Mouse (Mus musculus) CH12.LX (cell line): ENCODE results near the gene Tpsb2. TPM values are rescaled to one million over a fixed set of nuclear protein-coding genes. Genes with fewer than 3 reads are reported as not detected.

Source experiments
- DNase-seq: peaks from one replicate; pipeline ENCODE4 v3.0.0-alpha.2; 2013; ENCODE audit errors: extremely low read depth
- H3K27ac ChIP-seq: 2 replicates; pipeline ENCODE4 v1.5.1; 2012; ENCODE audit warnings: low read depth, mild to moderate bottlenecking, control low read depth, moderate library complexity; ENCODE audit not compliant: insufficient read depth
- H3K27me3 ChIP-seq: replicated peaks from 2 replicates; pipeline ENCODE3; 2012; ENCODE audit warnings: inconsistent platforms
- H3K36me3 ChIP-seq, 2 experiments: replicated peaks in 1 of 2; 2 replicates each; pipeline versions ENCODE3 to v1.6.1; 2012; ENCODE audit warnings: inconsistent platforms in 1 of 2, low read length in 1 of 2, mild to moderate bottlenecking in 1 of 2, mixed read lengths in 1 of 2, moderate library complexity in 1 of 2; ENCODE audit not compliant: control insufficient read depth in 1 of 2, insufficient read depth in 1 of 2
- H3K4me1 ChIP-seq, 2 experiments: 2 replicates each; pipeline ENCODE4 v1.6.1; 2012; ENCODE audit warnings: inconsistent platforms in 1 of 2, moderate library complexity in 1 of 2; ENCODE audit not compliant: insufficient read depth in 2 of 2, control insufficient read depth in 1 of 2
- H3K4me2 ChIP-seq: 2 replicates; pipeline ENCODE4 v1.6.1; 2012; ENCODE audit warnings: low read depth, mild to moderate bottlenecking, control low read depth; ENCODE audit not compliant: poor library complexity, insufficient read depth, severe bottlenecking
- H3K4me3 ChIP-seq, 3 experiments: fragments of 150-350 bp in 1 of 3; sonication (generic) in 1 of 3; replicated peaks in 1 of 3; 2 replicates each; pipeline versions ENCODE3 to v1.5.1; 2011 to 2012; ENCODE audit warnings: low read depth in 2 of 3, low read length in 2 of 3, mild to moderate bottlenecking in 2 of 3, moderate library complexity in 2 of 3, control low read depth in 1 of 3, improper control_type of control experiment in 1 of 3, inconsistent platforms in 1 of 3, mixed read lengths in 1 of 3; ENCODE audit not compliant: poor library complexity in 1 of 3
- H3K79me2 ChIP-seq: replicated peaks from 2 replicates; pipeline ENCODE4 v1.6.1; 2012; ENCODE audit warnings: mild to moderate bottlenecking, moderate library complexity; ENCODE audit not compliant: control insufficient read depth, poor library complexity, insufficient read depth, severe bottlenecking; ENCODE audit errors: extremely low read depth
- H3K9ac ChIP-seq: 2 replicates; pipeline ENCODE4 v1.6.1; 2012; ENCODE audit warnings: low read depth, mild to moderate bottlenecking, control low read depth, moderate library complexity; ENCODE audit not compliant: insufficient read depth
- H3K9me3 ChIP-seq: replicated peaks from 2 replicates; pipeline ENCODE3; 2012; ENCODE audit warnings: low read length, inconsistent platforms, mixed read lengths
- BHLHE40 ChIP-seq: IDR thresholded peaks from 2 replicates; pipeline ENCODE4 v1.6.1; 2011; ENCODE audit warnings: mild to moderate bottlenecking, low read depth, low read length, improper control_type of control experiment
- CHD1 ChIP-seq: IDR thresholded peaks from 2 replicates; pipeline ENCODE4 v1.6.1; 2012; ENCODE audit warnings: low read depth, low read length, improper control_type of control experiment, inconsistent platforms
- CTCF ChIP-seq, 2 experiments: IDR thresholded peaks in 1 of 2; conservative IDR thresholded peaks in 1 of 2; 2 replicates each; pipeline ENCODE4 v1.5.1; 2011 to 2012; ENCODE audit warnings: low read depth in 2 of 2, low read length in 2 of 2, improper control_type of control experiment in 1 of 2, inconsistent platforms in 1 of 2, mild to moderate bottlenecking in 1 of 2, moderate library complexity in 1 of 2
- E2F4 ChIP-seq: IDR thresholded peaks from 2 replicates; pipeline ENCODE4 v1.6.1; 2011; ENCODE audit warnings: low read depth, low read length, improper control_type of control experiment; ENCODE audit not compliant: insufficient replicate concordance
- EP300 ChIP-seq: IDR thresholded peaks from 2 replicates; pipeline ENCODE4 v1.6.1; 2011; ENCODE audit warnings: low read length, improper control_type of control experiment
- ETS1 ChIP-seq: conservative IDR thresholded peaks from 2 replicates; pipeline ENCODE4 v1.6.1; 2012; ENCODE audit warnings: low read depth, mild to moderate bottlenecking, inconsistent platforms, low read length, improper control_type of control experiment, moderate library complexity
- HCFC1 ChIP-seq: IDR thresholded peaks from 2 replicates; pipeline ENCODE4 v1.6.1; 2012; ENCODE audit warnings: low read depth, mild to moderate bottlenecking, inconsistent platforms, low read length, improper control_type of control experiment
- JUN ChIP-seq: IDR thresholded peaks from 2 replicates; pipeline ENCODE4 v1.6.1; 2011; ENCODE audit warnings: low read depth, mild to moderate bottlenecking, low read length, improper control_type of control experiment, moderate library complexity; ENCODE audit not compliant: insufficient read depth
- KAT2A ChIP-seq: IDR thresholded peaks from 2 replicates; pipeline ENCODE4 v1.6.1; 2012; ENCODE audit warnings: low read length, improper control_type of control experiment, inconsistent platforms; ENCODE audit not compliant: insufficient replicate concordance
- MAZ ChIP-seq: IDR thresholded peaks from 2 replicates; pipeline ENCODE4 v1.6.1; 2012; ENCODE audit warnings: low read depth, mild to moderate bottlenecking, inconsistent platforms, low read length, improper control_type of control experiment, moderate library complexity
- MYC ChIP-seq: IDR thresholded peaks from 2 replicates; pipeline ENCODE4 v1.6.1; 2011; ENCODE audit warnings: low read depth, mild to moderate bottlenecking, improper control_type of control experiment, low read length
- NELFE ChIP-seq: IDR thresholded peaks from 2 replicates; pipeline ENCODE4 v1.6.1; 2011; ENCODE audit warnings: low read depth, low read length, improper control_type of control experiment
- NRF1 ChIP-seq: IDR thresholded peaks from 2 replicates; pipeline ENCODE4 v1.6.1; 2014; ENCODE audit warnings: low read depth, mild to moderate bottlenecking, inconsistent platforms, low read length, improper control_type of control experiment, moderate library complexity
- POLR2A ChIP-seq: IDR thresholded peaks from 2 replicates; pipeline ENCODE4 v1.6.1; 2011; ENCODE audit warnings: low read depth, mild to moderate bottlenecking, improper control_type of control experiment, low read length
- POLR2AphosphoS2 ChIP-seq: IDR thresholded peaks from 2 replicates; pipeline ENCODE4 v1.6.1; 2011; ENCODE audit warnings: low read depth, low read length, improper control_type of control experiment
- RAD21 ChIP-seq: IDR thresholded peaks from 2 replicates; pipeline ENCODE4 v1.6.1; 2011; ENCODE audit warnings: low read depth, mild to moderate bottlenecking, low read length, improper control_type of control experiment, moderate library complexity
- RCOR1 ChIP-seq: conservative IDR thresholded peaks from 2 replicates; pipeline ENCODE4 v1.6.1; 2012; ENCODE audit warnings: low read depth, mild to moderate bottlenecking, inconsistent platforms, low read length, improper control_type of control experiment
- SIN3A ChIP-seq: IDR thresholded peaks from 2 replicates; pipeline ENCODE4 v1.6.1; 2012; ENCODE audit warnings: low read length, improper control_type of control experiment, inconsistent platforms
- SMC3 ChIP-seq: IDR thresholded peaks from 2 replicates; pipeline ENCODE4 v1.6.1; 2011; ENCODE audit warnings: low read depth, low read length, improper control_type of control experiment
- UBTF ChIP-seq: IDR thresholded peaks from 2 replicates; pipeline ENCODE4 v1.6.1; 2012; ENCODE audit warnings: low read depth, mild to moderate bottlenecking, inconsistent platforms, low read length, improper control_type of control experiment, moderate library complexity
- USF1 ChIP-seq: IDR thresholded peaks from 2 replicates; pipeline ENCODE4 v1.6.1; 2014; ENCODE audit warnings: low read depth, mild to moderate bottlenecking, inconsistent platforms, low read length, improper control_type of control experiment
- USF2 ChIP-seq: conservative IDR thresholded peaks from 2 replicates; pipeline ENCODE4 v1.6.1; 2011; ENCODE audit warnings: low read depth, low read length, improper control_type of control experiment
- ZKSCAN1 ChIP-seq: IDR thresholded peaks from 2 replicates; pipeline ENCODE4 v1.6.1; 2012; ENCODE audit warnings: low read depth, inconsistent platforms, low read length, improper control_type of control experiment, borderline replicate concordance
- ZMIZ1 ChIP-seq: IDR thresholded peaks from 2 replicates; pipeline ENCODE4 v1.6.1; 2012; ENCODE audit warnings: low read depth, mild to moderate bottlenecking, inconsistent platforms, low read length, improper control_type of control experiment
- dilution Hi-C: fragments of 300-500 bp; cut with MboI; formaldehyde crosslinking; loops from 2 replicates; pipeline ENCODE4 v1.14.3; 2020; ENCODE audit warnings: low sequenced_read_pairs; ENCODE audit not compliant: extremely low pct_unique_long_range_greater_than_20kb, extremely low pct_ligation_motif_present
- in situ Hi-C: fragments of 300-500 bp; cut with MboI; formaldehyde crosslinking; loops from 3 replicates; pipeline ENCODE4 v1.14.3; 2019; ENCODE audit warnings: low sequenced_read_pairs, low pct_ligation_motif_present, low pct_unique_long_range_greater_than_20kb, mixed read lengths
- polyA plus RNA-seq: library from polyadenylated mRNA; unstranded; fragments of >175 nt; gene quantifications from 2 replicates; pipeline ENCODE4 v1.2.1, GENCODE M21; 2012; ENCODE audit warnings: low read depth; ENCODE audit not compliant: insufficient read length
- total RNA-seq, 2 experiments: library from RNA; depleted of rRNA; stranded (reverse); fragments of 300-350 nt in 1 of 2; fragments of >200 nt in 1 of 2; gene quantifications; 2 replicates each; pipeline ENCODE4 v1.2.3; 2012 to 2014

Gene Tpsb2
- total and polyA plus RNA-seq, 3 experiments, result not detected

GRCm38 (mm10) chr17:25408302-25408999 lies 42.3 kb downstream of the Tpsb2 start:
- Histone ChIP-seq H3K79me2 (no peaks in the 10 kb centered on the region), H3K4me3 (no peak overlapping the region), H3K4me2 (no peak overlapping the region), H3K9ac (no peak overlapping the region), H3K4me1 (no peaks in the 10 kb centered on the region), H3K27me3 (peaks cover 78% of the 10 kb centered on the region), H3K9me3 (no peaks in the 10 kb centered on the region), H3K27ac (no peak overlapping the region), H3K36me3 (no peaks in the 10 kb centered on the region)
- DNase-seq, result no peak
- dilution Hi-C loops, result no loop called here
- in situ Hi-C loops, result no loop called here
- TF ChIP-seq SMC3 (no peak), EP300 (no peak), JUN (no peak), ZKSCAN1 (no peak), RCOR1 (no peak)
- TF ChIP-seq, all 38 proteins: peak for 0

- Histone ChIP-seq H3K9ac (no peak overlapping the region), H3K36me3 (no peaks in the 10 kb centered on the region), H3K27ac (no peak overlapping the region), H3K4me2 (no peak overlapping the region), H3K4me3 (no peak overlapping the region), H3K9me3 (no peaks in the 10 kb centered on the region), H3K27me3 (peaks cover 77% of the 10 kb centered on the region), H3K4me1 (no peaks in the 10 kb centered on the region), H3K79me2 (no peaks in the 10 kb centered on the region)
- in situ Hi-C loops (no loop called here), dilution Hi-C loops (no loop called here)
- TF ChIP-seq E2F4 (no peak), POLR2AphosphoS2 (no peak), USF2 (no peak), MAZ (no peak), SMC3 (no peak), MYC (no peak), RAD21 (no peak), NELFE (no peak)
- DNase-seq, result no peak
Measured at GRCm38 (mm10) chr17:25409621-25410020, 43.5 kb downstream of the Tpsb2 start.

DNA sequence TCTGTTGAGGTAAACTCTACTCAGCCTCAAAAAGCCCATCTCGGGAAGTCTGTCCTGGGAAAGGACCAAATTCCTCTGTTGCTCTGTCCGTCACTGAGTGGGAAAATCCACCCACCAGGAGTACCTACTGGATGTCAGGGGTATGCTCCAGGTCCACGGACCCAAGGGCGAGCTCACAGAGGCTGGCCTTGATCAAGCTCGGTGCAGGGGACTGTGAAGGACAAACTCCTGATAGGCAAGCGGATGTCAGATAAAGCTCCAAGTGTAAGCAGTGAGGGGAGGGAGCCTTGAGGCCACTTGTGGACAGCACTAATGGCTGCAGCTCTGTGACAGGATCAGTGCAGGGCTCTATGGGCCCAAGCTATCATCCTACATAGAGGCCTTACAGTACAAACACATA lies 44.1 kb downstream of the Tpsb2 start:
- H3K27me3 ChIP-seq, result peaks cover 78% of the 10 kb centered on the region
- no peak overlapping the region for H3K27ac ChIP-seq
- dilution Hi-C loops, result no loop called here
- H3K4me1 ChIP-seq, result no peaks in the 10 kb centered on the region
- no peak overlapping the region for H3K9ac ChIP-seq
- DNase-seq, result no peak
- H3K79me2 ChIP-seq, result no peaks in the 10 kb centered on the region
- H3K4me2 ChIP-seq, result no peak overlapping the region
- in situ Hi-C loops, result no loop called here
- TF ChIP-seq BHLHE40 (no peak), EP300 (no peak), UBTF (no peak), RCOR1 (no peak), ETS1 (no peak), NRF1 (no peak), KAT2A (no peak), USF1 (no peak), ZMIZ1 (no peak), HCFC1 (no peak), SIN3A (no peak), CHD1 (no peak), CTCF (conservative IDR thresholded peaks at IDR 0.05 in 1 of 2, IDR thresholded peaks at IDR 0.05 in 1 of 2; ENCODE audit: low read depth in 2 of 2, low read length in 2 of 2) (no peak), USF2 (no peak), POLR2A (no peak), SMC3 (no peak)
- TF ChIP-seq, all 38 proteins: peak for 0
- H3K36me3 ChIP-seq, result no peaks in the 10 kb centered on the region
- no peak overlapping the region for H3K4me3 ChIP-seq
- H3K9me3 ChIP-seq, result no peaks in the 10 kb centered on the region
